Mouse (Mus musculus): ENCODE data around the gene Fam118b. TPM values are rescaled to one million over a fixed set of nuclear protein-coding genes. Genes with fewer than 3 reads are reported as not detected.

Gene Fam118b
- total and polyA plus RNA-seq, 3 experiments, result 12.7 to 27.7 (median 21.3) TPM

DNA sequence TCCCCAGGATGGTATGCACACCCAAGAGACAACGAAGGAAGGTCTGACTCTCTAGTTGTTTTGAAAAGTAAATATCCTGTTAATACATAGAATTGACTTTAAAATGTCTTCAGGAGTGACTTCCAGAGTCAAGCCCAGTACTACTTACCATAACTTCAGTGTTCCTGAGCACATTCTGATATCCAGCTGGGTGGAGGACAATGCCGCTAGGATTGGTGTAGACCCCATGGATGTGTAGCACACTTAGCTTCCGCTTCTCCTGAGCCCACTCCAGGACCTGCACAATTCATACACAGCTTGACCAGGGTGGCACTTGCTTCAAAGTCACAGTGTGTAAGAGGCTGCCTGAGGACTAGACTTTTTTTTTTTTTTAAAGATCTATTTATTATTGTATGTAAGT is 44.1 kb downstream of the Fam118b start:
- H3K79me2 ChIP-seq (replicated peaks; ENCODE audit: control insufficient read depth, extremely low read depth, insufficient read depth, poor library complexity, severe bottlenecking), result no peaks in the 10 kb centered on the region
- in situ Hi-C loops (cut with MboI; ENCODE audit: low pct_ligation_motif_present, low pct_unique_long_range_greater_than_20kb, low sequenced_read_pairs) (no loop called here), dilution Hi-C loops (cut with MboI; ENCODE audit: extremely low pct_ligation_motif_present, extremely low pct_unique_long_range_greater_than_20kb, low sequenced_read_pairs) (no loop called here)
- H3K4me3 ChIP-seq (replicated peaks in 1 of 3; ENCODE audit: low read depth in 2 of 3, low read length in 2 of 3, poor library complexity in 1 of 3), result no peak overlapping the region
- no peak overlapping the region for H3K4me2 ChIP-seq (ENCODE audit: insufficient read depth, low read depth, poor library complexity, severe bottlenecking)
- no peaks in the 10 kb centered on the region for H3K27me3 ChIP-seq (replicated peaks)
- H3K4me1 ChIP-seq (ENCODE audit: control insufficient read depth in 1 of 2, insufficient read depth in 2 of 2), result no peaks in the 10 kb centered on the region
- no peak for TF ChIP-seq CHD2 (IDR thresholded peaks at IDR 0.05; ENCODE audit: low read length)
- no peak for TF ChIP-seq SMC3 (IDR thresholded peaks at IDR 0.05; ENCODE audit: low read depth, low read length)
- no peak for TF ChIP-seq CTCF (conservative IDR thresholded peaks at IDR 0.05 in 1 of 2, IDR thresholded peaks at IDR 0.05 in 1 of 2; ENCODE audit: low read depth in 2 of 2, low read length in 2 of 2)
- TF ChIP-seq ETS1 (conservative IDR thresholded peaks at IDR 0.05; ENCODE audit: low read depth, low read length), result no peak
- TF ChIP-seq ELF1 (IDR thresholded peaks at IDR 0.05; ENCODE audit: low read depth, low read length), result no peak
- no peak for TF ChIP-seq GABPA (IDR thresholded peaks at IDR 0.05; ENCODE audit: insufficient replicate concordance, low read depth, low read length)
- TF ChIP-seq TCF12 (IDR thresholded peaks at IDR 0.05; ENCODE audit: low read depth, low read length), result no peak
- TF ChIP-seq RCOR1 (conservative IDR thresholded peaks at IDR 0.05; ENCODE audit: low read depth, low read length), result no peak
- TF ChIP-seq NELFE (IDR thresholded peaks at IDR 0.05; ENCODE audit: low read depth, low read length), result no peak
- no peak for TF ChIP-seq NRF1 (IDR thresholded peaks at IDR 0.05; ENCODE audit: low read depth, low read length)
- no peak for TF ChIP-seq MAFK (IDR thresholded peaks at IDR 0.05; ENCODE audit: insufficient replicate concordance, low read length)
- no peak for TF ChIP-seq MAX (IDR thresholded peaks at IDR 0.05; ENCODE audit: low read length)
- TF ChIP-seq MEF2A (IDR thresholded peaks at IDR 0.05; ENCODE audit: borderline replicate concordance, low read depth, low read length), result no peak
- no peak for TF ChIP-seq USF2 (conservative IDR thresholded peaks at IDR 0.05; ENCODE audit: low read depth, low read length)
- H3K9ac ChIP-seq (ENCODE audit: insufficient read depth, low read depth), result no peak overlapping the region
- H3K9me3 ChIP-seq (replicated peaks; ENCODE audit: low read length), result no peaks in the 10 kb centered on the region
- H3K36me3 ChIP-seq (replicated peaks in 1 of 2; ENCODE audit: control insufficient read depth in 1 of 2, insufficient read depth in 1 of 2, low read length in 1 of 2), result peaks cover 18 to 68% of the 10 kb centered on the region in 2 experiments
- H3K27ac ChIP-seq (ENCODE audit: insufficient read depth, low read depth), result no peak overlapping the region
- DNase-seq (ENCODE audit: extremely low read depth), result no peak

DNA sequence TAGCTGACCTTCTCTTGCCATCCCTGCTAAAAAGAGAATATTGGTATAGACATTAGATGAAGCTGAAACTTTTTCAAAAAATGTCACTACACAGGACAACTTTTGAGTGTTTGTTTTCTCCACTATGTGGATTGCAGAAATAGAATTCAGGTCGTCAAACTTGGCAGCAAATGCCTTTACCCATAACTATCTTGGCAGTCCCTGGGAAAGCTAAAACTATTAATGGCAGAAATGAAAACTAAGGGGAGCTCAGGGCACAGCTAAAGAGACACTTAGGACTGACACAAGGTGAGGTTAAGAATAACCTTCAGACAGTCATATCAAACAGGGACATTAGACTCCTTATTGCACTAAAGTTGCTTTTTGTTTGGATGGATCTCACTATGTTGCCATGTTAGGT is 49.6 kb downstream of the Fam118b start:
- Histone ChIP-seq H3K4me1 (ENCODE audit: control insufficient read depth in 1 of 2, insufficient read depth in 2 of 2) (no peaks in the 10 kb centered on the region), H3K4me3 (replicated peaks in 1 of 3; ENCODE audit: low read depth in 2 of 3, low read length in 2 of 3, poor library complexity in 1 of 3) (no peak overlapping the region), H3K27me3 (replicated peaks) (no peaks in the 10 kb centered on the region), H3K79me2 (replicated peaks; ENCODE audit: control insufficient read depth, extremely low read depth, insufficient read depth, poor library complexity, severe bottlenecking) (peaks cover 2% of the 10 kb centered on the region; the same call in 1 of the 2 replicates), H3K9ac (ENCODE audit: insufficient read depth, low read depth) (no peak overlapping the region), H3K9me3 (replicated peaks; ENCODE audit: low read length) (no peaks in the 10 kb centered on the region), H3K27ac (ENCODE audit: insufficient read depth, low read depth) (no peak overlapping the region), H3K4me2 (ENCODE audit: insufficient read depth, low read depth, poor library complexity, severe bottlenecking) (no peak overlapping the region), H3K36me3 (replicated peaks in 1 of 2; ENCODE audit: control insufficient read depth in 1 of 2, insufficient read depth in 1 of 2, low read length in 1 of 2) (peaks cover 52 to 82% of the 10 kb centered on the region in 2 experiments)
- dilution Hi-C loops (cut with MboI; ENCODE audit: extremely low pct_ligation_motif_present, extremely low pct_unique_long_range_greater_than_20kb, low sequenced_read_pairs) (no loop called here), in situ Hi-C loops (cut with MboI; ENCODE audit: low pct_ligation_motif_present, low pct_unique_long_range_greater_than_20kb, low sequenced_read_pairs) (no loop called here)
- TF ChIP-seq SIN3A (IDR thresholded peaks at IDR 0.05; ENCODE audit: low read length), result no peak
- no peak for TF ChIP-seq CTCF (conservative IDR thresholded peaks at IDR 0.05 in 1 of 2, IDR thresholded peaks at IDR 0.05 in 1 of 2; ENCODE audit: low read depth in 2 of 2, low read length in 2 of 2)
- DNase-seq (ENCODE audit: extremely low read depth), result no peak

All from CH12.LX (cell line).